Mouse (Mus musculus) forebrain, embryonic 13.5 days (tissue): ENCODE results near the gene Scnn1a. TPM values are rescaled to one million over a fixed set of nuclear protein-coding genes. Genes with fewer than 3 reads are reported as not detected.

Experiments used
- ATAC-seq: fragments of 200-750 bp; cut with Nextera tagmentation; 2 replicates; pipeline ENCODE4 v1.8.0; 2017
- H3K27ac ChIP-seq: fragments of 300-500 bp; sonication (generic); 2 replicates; pipeline ENCODE4 v1.5.1; 2015; ENCODE audit warnings: inconsistent platforms, mild to moderate bottlenecking, moderate library complexity
- H3K27me3 ChIP-seq: fragments of 300-500 bp; sonication (generic); 2 replicates; pipeline ENCODE4 v1.6.1; 2015; ENCODE audit warnings: mild to moderate bottlenecking, inconsistent platforms
- H3K36me3 ChIP-seq: fragments of 300-500 bp; sonication (generic); 2 replicates; pipeline ENCODE4 v1.6.1; 2015; ENCODE audit warnings: mild to moderate bottlenecking, inconsistent platforms; ENCODE audit not compliant: poor library complexity, severe bottlenecking
- H3K4me1 ChIP-seq: fragments of 300-500 bp; sonication (generic); 2 replicates; pipeline ENCODE4 v1.6.1; 2015; ENCODE audit warnings: inconsistent platforms
- H3K4me2 ChIP-seq: fragments of 300-500 bp; sonication (generic); 2 replicates; pipeline ENCODE4 v1.6.1; 2015; ENCODE audit warnings: inconsistent platforms, mild to moderate bottlenecking, moderate library complexity
- H3K4me3 ChIP-seq: fragments of 300-500 bp; sonication (generic); 2 replicates; pipeline ENCODE4 v1.5.1; 2015; ENCODE audit warnings: mild to moderate bottlenecking, inconsistent platforms
- H3K9ac ChIP-seq: fragments of 300-500 bp; sonication (generic); 2 replicates; pipeline ENCODE4 v1.6.1; 2015; ENCODE audit warnings: mild to moderate bottlenecking, inconsistent platforms
- H3K9me3 ChIP-seq: fragments of 300-500 bp; sonication (generic); replicated peaks from 2 replicates; pipeline ENCODE4 v1.6.1; 2016; ENCODE audit warnings: inconsistent platforms
- WGBS: fragments of 180-500 bp; shearing (Covaris S2); methylation state at CpG from one replicate; pipeline ENCODE4 v1.1.7; 2015; 5-methylcytosine and 5-hydroxymethylcytosine counted together
- polyA plus RNA-seq: library from polyadenylated mRNA; unstranded; fragments of >200 nt; fragmentation: Nextera tagmentation; extraction: Ambion mirVana; gene quantifications from 2 replicates; pipeline ENCODE4 v1.2.1, GENCODE M21; 2015

Gene Scnn1a
- polyA plus RNA-seq, 1 experiment from 2014 or later = 0.13 TPM

GRCm38 (mm10) chr6:125348721-125349574, 28.5 kb downstream of the Scnn1a start, which contains the start of gene Tnfrsf1a:
Gene Tnfrsf1a (plus strand): TSS chr6:125349362.
- no peak within 1 kb of the TSS for H3K27ac ChIP-seq
- H3K4me3 ChIP-seq = peak within 1 kb of the TSS; percentile 53
- peak within 1 kb of the TSS; percentile 66 for H3K9ac ChIP-seq
- H3K4me1 ChIP-seq = peaks cover 25% of the 10 kb centered on the region
- H3K9me3 ChIP-seq = no peaks in the 10 kb centered on the region
- peak within 1 kb of the TSS; percentile 76 for H3K4me2 ChIP-seq
- peaks cover 5% of the 10 kb centered on the region; the same call in 1 of the 2 replicates for H3K27me3 ChIP-seq
- peak; percentile 13; the same call in 1 of the 2 replicates for ATAC-seq
- no peaks in the 10 kb centered on the region for H3K36me3 ChIP-seq
- WGBS = 6% methylated on average over 22 of the region's 22 CpGs

- under 1% methylated on average over 26 of the region's 27 CpGs for WGBS
- no peaks in the 10 kb centered on the region for H3K36me3 ChIP-seq
- peak overlapping the region; percentile 76 for H3K4me2 ChIP-seq
- peaks cover 30% of the 10 kb centered on the region for H3K4me1 ChIP-seq
- peak overlapping the region; percentile 53 for H3K4me3 ChIP-seq
- H3K9ac ChIP-seq = peak overlapping the region; percentile 66
- H3K27me3 ChIP-seq = 0 out of 2 replicates have a peak, but pooled peaks cover 3% of the 10 kb centered on the region
- H3K27ac ChIP-seq = no peak overlapping the region
- peak; percentile 73 for ATAC-seq
- H3K9me3 ChIP-seq = no peaks in the 10 kb centered on the region
Measured at GRCm38 (mm10) chr6:125349575-125350230, 29.2 kb downstream of the Scnn1a start.

GRCm38 (mm10) chr6:125350231-125350994, 30.0 kb downstream of the Scnn1a start:
- 7% methylated on average over 20 of the region's 20 CpGs for WGBS
- Histone ChIP-seq H3K4me1 (peaks cover 37% of the 10 kb centered on the region), H3K4me2 (peak overlapping the region; percentile 76), H3K27ac (no peak overlapping the region), H3K9me3 (no peaks in the 10 kb centered on the region), H3K9ac (peak overlapping the region; percentile 66), H3K27me3 (0 out of 2 replicates have a peak, but pooled peaks cover 3% of the 10 kb centered on the region), H3K36me3 (no peaks in the 10 kb centered on the region), H3K4me3 (peak overlapping the region; percentile 53)
- 0 out of 2 replicates have a peak, but pooled peaks have one; percentile 3 for ATAC-seq

- no peak for ATAC-seq
- Histone ChIP-seq H3K4me1 (peaks cover 41% of the 10 kb centered on the region), H3K4me3 (no peak overlapping the region), H3K9me3 (no peaks in the 10 kb centered on the region), H3K27ac (no peak overlapping the region), H3K9ac (no peak overlapping the region), H3K4me2 (peak overlapping the region; percentile 76), H3K27me3 (0 out of 2 replicates have a peak, but pooled peaks cover 3% of the 10 kb centered on the region), H3K36me3 (no peaks in the 10 kb centered on the region)
- WGBS = 74% methylated on average over 2 of the region's 2 CpGs
Measured at GRCm38 (mm10) chr6:125350995-125351324, 30.5 kb downstream of the Scnn1a start.

- Histone ChIP-seq H3K36me3 (no peaks in the 10 kb centered on the region), H3K27me3 (0 out of 2 replicates have a peak, but pooled peaks cover 3% of the 10 kb centered on the region), H3K9ac (no peak overlapping the region), H3K4me3 (no peak overlapping the region), H3K27ac (no peak overlapping the region), H3K4me2 (no peak overlapping the region), H3K4me1 (peaks cover 41% of the 10 kb centered on the region), H3K9me3 (no peaks in the 10 kb centered on the region)
- ATAC-seq = no peak
- WGBS = 71% methylated on average over 8 of the region's 8 CpGs
Measured at GRCm38 (mm10) chr6:125351368-125352045, 31.0 kb downstream of the Scnn1a start.

- 0 out of 2 replicates have a peak, but pooled peaks cover 3% of the 10 kb centered on the region for H3K27me3 ChIP-seq
- H3K27ac ChIP-seq = no peak overlapping the region
- no peak for ATAC-seq
- H3K9me3 ChIP-seq = no peaks in the 10 kb centered on the region
- H3K4me3 ChIP-seq = no peak overlapping the region
- no peaks in the 10 kb centered on the region for H3K36me3 ChIP-seq
- H3K4me2 ChIP-seq = no peak overlapping the region
- H3K4me1 ChIP-seq = peaks cover 41% of the 10 kb centered on the region
- H3K9ac ChIP-seq = no peak overlapping the region
- WGBS = 73% methylated on average over 5 of the region's 5 CpGs
Measured at GRCm38 (mm10) chr6:125352046-125352384, 31.6 kb downstream of the Scnn1a start.

GRCm38 (mm10) chr6:125352811-125353210, 32.4 kb downstream of the Scnn1a start:
- H3K9ac ChIP-seq = no peak overlapping the region
- 64% methylated on average over 4 of the region's 4 CpGs for WGBS
- no peak overlapping the region for H3K27ac ChIP-seq
- H3K9me3 ChIP-seq = no peaks in the 10 kb centered on the region
- no peak overlapping the region for H3K4me2 ChIP-seq
- peaks cover 4% of the 10 kb centered on the region; the same call in 1 of the 2 replicates for H3K36me3 ChIP-seq
- ATAC-seq = no peak
- no peak overlapping the region for H3K4me3 ChIP-seq
- 0 out of 2 replicates have a peak, but pooled peaks cover 3% of the 10 kb centered on the region for H3K27me3 ChIP-seq
- peaks cover 41% of the 10 kb centered on the region for H3K4me1 ChIP-seq

- no peaks in the 10 kb centered on the region for H3K9me3 ChIP-seq
- peaks cover 7% of the 10 kb centered on the region; the same call in 1 of the 2 replicates for H3K36me3 ChIP-seq
- no peak overlapping the region for H3K27ac ChIP-seq
- H3K4me3 ChIP-seq = no peak overlapping the region
- H3K9ac ChIP-seq = no peak overlapping the region
- 85% methylated on average over 11 of the region's 11 CpGs for WGBS
- peaks cover 41% of the 10 kb centered on the region for H3K4me1 ChIP-seq
- ATAC-seq = no peak
- 0 out of 2 replicates have a peak, but pooled peaks cover 3% of the 10 kb centered on the region for H3K27me3 ChIP-seq
- no peak overlapping the region for H3K4me2 ChIP-seq
Measured at GRCm38 (mm10) chr6:125353221-125353620, 32.8 kb downstream of the Scnn1a start.

- H3K9ac ChIP-seq = no peak overlapping the region
- H3K4me2 ChIP-seq = no peak overlapping the region
- no peak overlapping the region for H3K27ac ChIP-seq
- no peak overlapping the region for H3K4me3 ChIP-seq
- ATAC-seq = no peak
- no peaks in the 10 kb centered on the region for H3K9me3 ChIP-seq
- 0 out of 2 replicates have a peak, but pooled peaks cover 2% of the 10 kb centered on the region for H3K27me3 ChIP-seq
- H3K4me1 ChIP-seq = peaks cover 40% of the 10 kb centered on the region
- peaks cover 7% of the 10 kb centered on the region; the same call in 1 of the 2 replicates for H3K36me3 ChIP-seq
- 85% methylated on average over 4 of the region's 4 CpGs for WGBS
Measured at GRCm38 (mm10) chr6:125353655-125354054, 33.2 kb downstream of the Scnn1a start.

- H3K27me3 ChIP-seq = no peaks in the 10 kb centered on the region
- 18% methylated on average over 14 of the region's 14 CpGs for whole genome bisulfite sequencing
- no peak overlapping the region for H3K4me3 ChIP-seq
- H3K27ac ChIP-seq = no peak overlapping the region
- H3K9me3 ChIP-seq = no peaks in the 10 kb centered on the region
- H3K36me3 ChIP-seq = peaks cover 12% of the 10 kb centered on the region; the same call in 1 of the 2 replicates
- peak overlapping the region; percentile 13; the same call in 1 of the 2 replicates for H3K4me2 ChIP-seq
- H3K9ac ChIP-seq = no peak overlapping the region
- H3K4me1 ChIP-seq = peaks cover 32% of the 10 kb centered on the region
- no peak for ATAC-seq
Measured at GRCm38 (mm10) chr6:125354352-125355151, 34.1 kb downstream of the Scnn1a start.
